Mouse (Mus musculus) liver, embryonic 14.5 days (tissue): ENCODE measurements around the gene Zfp872.

Experiments
- CTCF ChIP-seq: IDR thresholded peaks from 2 replicates; pipeline ENCODE4 v1.5.1; 2016; ENCODE audit warnings: antibody characterized with exemption, low read depth, control low read depth
- EP300 ChIP-seq: IDR thresholded peaks from 2 replicates; pipeline ENCODE4 v1.6.1; 2016; ENCODE audit warnings: antibody characterized with exemption, low read depth

DNA sequence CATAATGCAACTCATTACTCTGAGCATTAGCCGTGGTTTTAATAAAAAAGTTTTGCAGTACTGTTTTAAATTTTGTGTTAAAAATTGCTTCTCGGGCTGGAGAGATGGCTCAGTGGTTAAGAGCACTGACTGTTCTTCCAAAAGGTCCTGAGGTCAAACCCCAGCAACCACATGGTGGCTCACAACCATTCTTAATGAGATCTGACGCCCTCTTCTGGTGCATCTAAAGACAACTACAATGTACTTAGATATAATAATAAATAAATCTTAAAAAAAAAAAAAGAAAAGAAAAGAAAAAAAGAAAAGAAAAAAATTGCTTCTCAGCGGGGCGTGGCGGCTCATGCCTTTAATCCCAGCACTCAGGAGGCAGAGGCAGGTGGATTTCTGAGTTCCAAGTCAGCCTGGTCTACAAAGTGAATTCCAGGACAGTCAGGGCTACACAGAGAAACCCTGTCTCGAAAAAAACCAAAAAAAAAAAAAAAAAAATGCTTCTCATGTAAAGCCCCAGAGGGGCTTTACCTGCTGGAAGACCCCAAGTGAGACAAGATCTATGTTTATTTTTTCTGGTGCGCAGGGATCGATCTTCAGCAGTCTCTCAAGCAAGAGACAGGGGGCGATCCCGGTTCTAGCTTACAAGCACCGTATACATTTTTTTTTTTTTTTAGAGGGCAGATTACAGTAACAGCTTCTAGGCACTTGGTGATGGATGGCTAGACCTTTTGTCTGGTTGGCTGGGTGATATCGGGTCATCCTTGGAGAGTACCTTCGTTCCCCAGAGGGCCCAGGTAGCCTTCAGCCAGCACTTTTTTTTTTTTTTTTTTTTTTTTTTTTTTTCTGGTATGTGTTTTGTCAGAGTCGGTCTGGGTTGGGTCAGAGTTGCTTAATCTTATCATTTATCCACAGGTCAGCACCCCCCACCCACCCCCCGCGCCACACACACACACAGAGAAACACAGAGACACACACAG is 36.9 kb downstream of the Zfp872 start:
- peak; percentile 34; the same call in 1 of the 2 replicates for TF ChIP-seq CTCF
- no peak for TF ChIP-seq EP300
